Mouse (Mus musculus): ENCODE data around the gene Ilkap. TPM values are rescaled to one million over a fixed set of nuclear protein-coding genes. Genes with fewer than 3 reads are reported as not detected.

Gene Ilkap
- total RNA-seq, 2 experiments from 2014 or later, result 97.0 to 132 TPM

DNA sequence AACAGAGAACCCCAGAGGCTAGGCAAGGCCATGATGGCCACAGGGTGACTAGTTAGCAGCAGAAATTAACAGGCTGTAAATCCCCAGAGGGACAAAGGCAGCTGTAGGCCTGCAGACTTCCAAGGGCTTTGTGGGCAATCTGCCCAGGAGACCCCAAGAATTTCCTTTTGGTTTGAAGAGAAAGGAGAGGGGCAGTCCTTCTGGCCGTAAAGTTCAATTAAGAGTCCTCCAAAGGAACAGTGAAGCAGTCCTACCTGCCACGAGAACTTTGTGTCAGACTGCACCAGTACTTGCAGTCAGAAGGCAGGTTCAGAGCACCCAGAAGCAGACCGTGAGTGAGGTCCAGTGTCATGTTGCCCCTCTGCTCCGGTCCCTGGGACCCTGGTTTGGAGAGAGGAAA, 16.3 kb upstream of the Ilkap start:
- DNase-seq, result no peak

DNA sequence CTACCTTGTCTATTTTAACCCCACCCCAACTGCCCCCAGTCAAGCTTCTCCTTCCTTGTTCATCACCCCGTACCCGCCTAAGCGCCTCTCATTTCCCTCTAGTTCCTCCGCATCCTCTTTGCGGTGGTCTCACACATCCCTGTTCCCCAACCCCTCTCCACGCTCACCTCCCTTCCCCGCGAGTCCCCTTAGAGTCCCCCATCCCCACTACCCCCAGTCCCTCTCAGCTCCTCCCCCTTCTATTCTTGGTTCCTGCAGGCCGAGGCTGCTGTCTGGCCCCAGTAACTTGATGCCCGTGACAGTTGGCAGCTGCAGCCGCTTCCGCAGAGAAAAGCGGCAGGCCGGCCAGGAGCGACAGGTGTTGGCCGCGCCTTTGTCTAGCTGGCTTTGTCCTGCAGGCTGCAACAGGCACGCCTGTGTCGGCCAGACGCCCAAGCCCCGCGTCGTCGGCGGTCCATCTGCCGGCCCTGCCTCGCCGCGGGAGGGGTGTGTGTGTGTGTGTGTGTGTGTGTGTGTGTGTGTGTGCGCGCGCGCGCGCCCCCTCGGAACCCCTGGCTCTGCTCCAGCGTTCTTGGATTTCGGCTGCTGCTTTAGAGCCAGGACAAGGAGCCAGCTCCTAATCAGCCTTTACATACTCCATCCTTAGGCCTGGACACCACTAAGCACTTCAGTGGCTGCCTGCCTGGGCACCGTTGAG, 15.4 kb upstream of the Ilkap start, which contains the start of gene Hes6:
Gene Hes6, minus strand, starts transcription at position 141 of the 697 bp plus-strand sequence.
- peak; percentile 77 to 83 for DNase-seq

DNA sequence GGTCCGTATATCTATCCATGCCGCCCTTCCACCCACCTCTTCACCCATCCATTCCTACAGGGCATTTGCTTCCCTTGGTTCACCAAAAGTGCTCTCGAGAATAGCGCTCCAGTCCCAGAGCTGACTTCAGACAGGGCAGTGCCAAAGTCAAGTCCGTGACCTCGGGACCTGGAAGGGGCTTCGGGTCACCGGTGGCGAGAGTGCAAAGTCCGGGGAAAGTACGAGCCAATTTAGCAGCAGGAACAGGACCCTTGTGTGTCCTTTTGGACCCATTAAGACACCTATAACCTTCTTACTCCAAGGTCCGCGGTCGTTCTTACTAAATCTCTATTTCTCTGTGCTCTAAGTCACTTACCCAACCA, 14.9 kb upstream of the Ilkap start:
- DNase-seq, result no peak

DNA sequence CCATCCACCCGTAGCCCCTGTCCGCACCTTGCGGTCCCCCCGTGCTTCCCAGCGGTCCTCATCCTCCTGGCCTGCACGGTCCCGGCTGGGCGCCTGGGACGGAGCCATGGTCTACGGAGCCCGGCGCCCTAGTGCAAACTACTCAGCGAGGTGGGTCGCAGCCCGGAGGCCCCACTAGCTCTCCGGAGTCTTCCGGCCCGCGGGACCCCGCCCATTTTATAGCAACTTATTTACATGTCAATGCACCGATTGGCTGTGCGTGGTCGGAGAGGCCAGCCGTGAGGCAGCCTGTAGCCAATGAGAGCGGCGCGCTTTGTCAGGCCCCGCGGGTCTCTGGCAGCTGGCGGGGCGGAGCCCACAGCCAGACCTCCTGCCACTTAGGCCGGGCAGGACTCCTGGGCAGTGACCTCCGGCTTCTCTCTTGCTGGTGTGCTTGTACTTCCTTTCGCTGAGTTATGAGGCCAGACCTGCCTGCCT, 14.5 kb upstream of the Ilkap start:
- DNase-seq, result peak; percentile 97

DNA sequence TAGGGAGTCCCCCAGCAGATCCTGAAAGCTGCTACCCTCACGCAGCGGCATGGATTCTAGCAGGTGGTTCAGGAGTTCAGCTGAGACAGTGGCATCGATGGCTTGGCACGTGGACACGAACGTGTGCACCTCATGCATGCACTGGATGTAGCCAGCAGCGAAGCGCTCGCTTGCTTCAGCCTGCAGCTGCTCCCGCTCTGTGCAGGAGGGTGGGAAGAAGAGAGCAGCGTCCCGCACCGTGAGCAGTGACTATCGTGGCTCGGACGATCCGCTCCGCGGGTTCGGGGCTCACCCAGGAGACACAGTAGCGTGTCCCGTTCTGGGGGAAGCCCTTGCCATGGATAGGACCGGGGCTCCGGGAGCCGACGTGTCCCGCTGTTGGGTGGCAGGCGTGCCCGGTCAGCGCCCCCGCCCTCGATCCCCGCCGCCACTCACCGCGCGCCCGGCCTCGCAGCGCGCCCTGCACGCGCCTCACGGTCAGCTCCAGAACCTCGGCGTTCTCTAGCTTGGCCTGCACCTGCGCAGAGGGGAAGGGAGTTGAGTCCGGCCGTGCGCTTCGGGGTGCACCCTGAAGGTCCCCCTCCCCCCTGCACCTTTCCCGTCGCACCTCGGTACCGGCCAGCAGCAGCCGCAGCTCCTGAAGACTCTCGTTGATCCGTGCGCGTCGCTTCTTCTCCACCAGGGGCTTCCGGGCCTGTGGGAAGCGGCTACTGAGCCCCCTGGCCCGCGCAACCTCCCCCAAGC, 13.8 kb upstream of the Ilkap start:
- DNase-seq, result peak; percentile 53 to 64

DNA sequence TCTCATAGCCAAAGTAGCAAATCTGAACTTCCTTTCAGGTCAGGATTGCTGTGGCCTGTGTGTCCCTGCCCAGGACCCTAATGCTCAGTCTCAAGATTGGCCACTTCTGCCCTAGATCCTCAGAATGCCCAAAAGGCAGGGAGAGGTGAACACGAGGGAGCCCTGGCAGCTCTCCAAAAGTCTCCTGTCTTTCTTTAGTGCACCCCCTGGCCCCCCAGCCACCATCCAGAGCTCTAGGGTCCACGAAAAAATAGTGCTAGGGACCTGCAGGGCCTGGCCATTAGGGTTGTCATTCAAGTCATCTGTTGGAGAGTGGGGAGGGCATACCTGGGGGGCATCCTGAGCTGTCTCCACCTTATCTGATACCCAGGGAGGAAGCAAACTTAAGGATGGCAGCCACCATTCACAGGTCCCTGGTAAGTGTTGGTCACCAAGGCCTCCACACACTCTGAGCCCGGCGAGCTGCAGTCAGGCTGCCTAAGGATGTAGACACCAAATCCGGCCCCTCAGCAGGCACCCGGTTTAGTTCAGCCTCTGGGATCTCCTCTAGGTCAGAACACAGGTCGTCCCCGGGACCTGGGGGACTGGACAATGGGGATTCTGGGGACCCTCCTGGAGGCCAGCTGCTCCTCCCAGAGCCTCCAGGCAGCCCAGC, 13.1 kb upstream of the Ilkap start:
- no peak for DNase-seq

DNA sequence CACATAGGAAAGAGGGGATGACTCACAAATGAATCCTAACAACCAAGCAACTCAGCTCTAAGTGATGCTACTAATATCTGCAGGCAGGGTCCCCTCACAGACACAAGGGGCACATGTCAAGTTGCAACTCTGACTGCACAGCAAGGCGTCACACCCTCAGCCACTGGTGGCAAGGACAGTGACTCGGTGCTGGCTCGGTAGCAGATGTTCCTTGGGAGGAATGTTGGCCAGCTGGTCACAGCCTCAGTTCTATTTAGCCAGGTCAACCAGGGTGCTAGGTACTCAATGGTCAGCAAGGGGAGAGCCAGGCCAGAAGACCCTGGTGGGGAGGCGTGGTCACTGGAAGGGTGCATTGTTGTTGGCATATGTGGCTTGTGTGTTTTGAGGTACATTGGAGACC, 9.2 kb upstream of the Ilkap start:
- no peak for DNase-seq

DNA sequence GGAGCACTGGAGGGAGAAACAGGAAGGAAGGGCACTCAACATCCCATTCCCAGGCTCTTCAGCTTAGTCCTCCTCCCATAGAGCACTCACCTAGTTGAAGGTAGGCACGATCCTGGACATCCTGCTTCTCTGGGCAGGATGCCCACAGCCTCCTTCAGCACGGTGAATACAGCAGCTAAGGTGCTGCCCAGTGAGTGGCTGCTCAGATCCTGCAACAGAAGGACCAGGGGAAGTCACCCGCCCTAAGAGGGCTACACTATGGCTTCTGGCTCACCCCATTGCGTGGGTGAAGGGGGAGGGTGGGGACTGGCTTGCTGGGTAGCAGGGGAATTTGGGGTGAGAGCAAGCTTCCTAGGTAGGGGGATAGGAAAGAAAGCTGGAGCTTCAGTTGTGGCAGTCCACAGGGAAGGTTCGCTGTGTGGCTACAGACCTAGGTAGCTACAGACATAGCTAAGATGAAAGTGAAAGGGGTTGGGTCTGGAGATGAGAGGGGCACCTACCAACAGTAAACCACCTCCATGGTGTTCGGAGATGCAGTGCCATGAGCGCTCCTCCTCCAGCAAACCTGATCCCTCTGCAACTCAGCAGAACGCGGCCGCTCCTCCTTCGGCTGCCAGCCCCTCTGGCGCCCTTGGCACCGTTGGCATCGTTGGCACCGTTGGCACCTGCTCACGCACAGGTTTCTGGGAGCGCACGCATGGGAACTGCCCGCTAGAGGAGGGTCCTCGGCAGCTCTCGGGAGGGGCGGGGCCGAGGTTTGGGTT, 7.0 kb upstream of the Ilkap start:
- no peak for DNase-seq

DNA sequence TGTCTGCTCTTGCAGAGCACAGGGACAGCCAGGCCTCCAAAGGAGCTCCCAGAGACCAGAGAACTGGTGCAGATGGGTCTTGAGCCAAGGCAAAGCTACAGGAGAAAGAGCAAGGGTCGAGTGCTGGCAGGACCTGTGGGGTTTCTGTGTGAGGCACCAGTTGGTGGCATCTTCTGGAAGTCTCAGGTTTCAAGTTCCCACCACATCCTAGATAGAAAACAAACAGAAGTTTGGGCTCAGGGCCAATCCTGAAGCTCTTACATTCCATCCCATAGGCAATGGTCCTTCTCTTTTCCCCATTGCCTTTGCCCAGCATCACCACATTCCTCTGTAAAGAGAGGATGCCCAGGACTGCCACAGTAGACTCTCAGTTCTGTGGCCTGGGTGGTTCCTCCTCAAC, 6.4 kb upstream of the Ilkap start:
- no peak for DNase-seq

DNA sequence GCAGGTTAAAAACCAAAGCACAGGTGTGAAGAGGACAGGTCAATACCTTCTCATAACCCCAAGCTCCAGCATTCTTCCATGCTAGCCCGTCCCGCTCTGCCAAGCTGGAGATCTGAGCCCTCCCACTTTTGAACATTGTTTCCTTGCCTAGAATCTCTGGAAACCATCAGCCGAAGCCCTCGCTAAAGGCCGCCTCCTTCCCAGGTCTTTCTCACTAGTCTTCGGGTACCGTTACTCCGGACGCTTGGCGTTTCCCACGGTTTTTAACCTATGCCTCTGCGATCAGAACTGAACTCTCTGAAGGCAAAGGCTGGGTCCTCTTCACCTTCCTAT, 722 bp downstream of the Ilkap start:
- peak; percentile 25 to 28 for DNase-seq

DNA sequence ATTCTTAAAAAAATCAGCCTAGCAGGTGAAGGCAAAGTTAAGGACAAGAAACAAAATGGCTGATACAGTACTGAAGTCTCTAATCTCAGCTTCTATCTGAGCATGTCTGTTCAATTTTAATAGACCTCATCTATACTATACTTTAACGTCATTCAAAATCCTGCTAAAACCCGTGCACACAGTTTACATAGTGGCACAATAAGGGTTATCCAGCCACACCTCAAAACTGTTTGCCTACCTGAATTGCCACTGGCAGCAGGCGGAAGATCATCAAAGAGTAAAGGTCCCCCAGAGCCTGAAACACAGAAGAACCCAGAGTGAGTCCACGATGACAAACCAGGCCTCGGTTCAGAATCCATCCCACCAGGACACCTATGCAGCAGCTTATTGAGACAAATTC, 8.2 kb downstream of the Ilkap start:
- DNase-seq, result no peak

DNA sequence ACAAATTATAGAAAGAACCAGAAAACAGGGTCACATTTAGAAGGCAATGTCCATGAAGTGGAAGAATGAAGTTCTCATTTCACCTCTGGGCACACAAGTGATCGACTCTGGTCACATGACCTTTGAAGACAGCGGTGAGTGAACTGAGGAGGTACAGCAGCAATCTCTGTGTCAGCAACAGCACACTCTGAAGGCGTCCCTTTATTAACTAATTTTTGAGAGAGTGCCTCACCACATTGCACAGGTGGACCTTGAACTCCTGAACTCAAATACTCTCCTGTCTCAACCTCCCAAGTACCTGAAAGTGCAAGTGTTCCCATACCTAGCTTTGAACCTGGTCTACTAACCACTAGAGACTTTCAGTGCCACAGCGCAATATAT, 17.5 kb downstream of the Ilkap start:
- no peak for DNase-seq

DNA sequence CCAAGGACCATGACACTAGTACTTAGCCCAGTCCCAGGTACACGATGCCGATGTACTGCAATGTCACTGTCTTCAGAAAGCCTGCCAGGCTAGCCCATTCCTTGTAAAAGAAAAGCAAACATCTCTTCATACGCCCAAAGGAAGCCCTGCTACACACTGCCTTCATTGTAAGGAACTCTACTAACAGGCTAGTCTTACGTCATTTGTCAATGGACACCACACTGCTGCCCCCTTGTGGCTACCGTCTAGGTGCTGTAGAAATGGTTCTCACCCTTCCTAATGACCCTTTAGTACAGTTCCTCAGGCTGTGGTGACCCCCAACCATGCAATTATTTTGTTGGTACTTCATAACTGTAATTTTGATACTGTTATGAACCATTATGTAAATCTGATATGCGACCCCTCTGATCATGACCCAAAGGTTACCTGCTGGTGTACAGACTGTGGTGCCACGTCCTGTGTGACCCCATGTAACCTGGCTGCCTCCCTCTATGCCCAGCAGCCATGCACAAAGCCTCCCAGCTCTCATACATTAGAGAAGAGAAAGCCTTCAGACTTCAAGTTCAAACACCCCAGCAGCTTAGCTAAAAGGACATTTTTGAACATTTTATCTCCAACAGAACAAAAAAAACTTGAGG, 18.0 kb downstream of the Ilkap start:
- peak; percentile 81 to 90 for DNase-seq

DNA sequence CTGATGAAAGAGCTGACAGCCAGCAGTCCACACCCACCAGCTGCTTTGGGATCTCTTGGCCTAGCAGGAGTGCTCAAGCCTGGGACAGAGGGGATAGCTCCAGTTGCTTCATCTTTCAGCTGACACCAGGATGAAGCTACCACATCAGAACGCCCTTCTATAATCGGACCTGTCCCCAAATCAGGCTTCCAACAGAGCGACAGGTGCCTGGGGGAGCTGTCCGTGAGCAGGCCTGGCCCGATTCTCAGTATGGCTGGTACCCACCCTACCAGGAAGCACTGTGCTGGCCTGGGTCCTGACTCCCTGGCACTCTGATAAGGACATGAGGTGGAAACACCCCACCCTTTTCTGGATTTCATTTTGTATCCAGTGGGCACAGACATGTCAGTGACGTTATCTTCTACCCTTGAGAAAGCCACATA, 25.2 kb downstream of the Ilkap start:
- DNase-seq, result no peak

DNA sequence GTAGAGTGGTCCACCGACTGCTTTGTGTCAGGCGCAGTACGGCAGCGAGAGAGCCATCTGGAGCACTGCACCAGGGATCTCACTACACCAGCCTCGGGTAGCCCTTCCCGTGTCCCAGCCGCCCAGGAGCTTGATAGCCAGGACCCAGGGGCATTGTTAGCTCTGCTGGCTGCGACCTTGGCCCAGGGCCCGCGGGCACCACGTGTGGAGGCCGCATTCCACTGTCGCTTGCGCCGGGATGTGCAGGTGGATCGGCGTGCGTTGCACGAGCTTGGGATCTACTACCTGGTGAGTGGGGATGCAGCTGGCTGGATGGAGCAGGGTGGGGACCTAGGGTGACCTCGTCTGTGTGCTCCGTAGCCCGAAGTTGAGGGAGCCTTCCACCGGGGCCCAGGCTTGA, 28.6 kb downstream of the Ilkap start:
- peak; percentile 69 to 77 for DNase-seq

DNA sequence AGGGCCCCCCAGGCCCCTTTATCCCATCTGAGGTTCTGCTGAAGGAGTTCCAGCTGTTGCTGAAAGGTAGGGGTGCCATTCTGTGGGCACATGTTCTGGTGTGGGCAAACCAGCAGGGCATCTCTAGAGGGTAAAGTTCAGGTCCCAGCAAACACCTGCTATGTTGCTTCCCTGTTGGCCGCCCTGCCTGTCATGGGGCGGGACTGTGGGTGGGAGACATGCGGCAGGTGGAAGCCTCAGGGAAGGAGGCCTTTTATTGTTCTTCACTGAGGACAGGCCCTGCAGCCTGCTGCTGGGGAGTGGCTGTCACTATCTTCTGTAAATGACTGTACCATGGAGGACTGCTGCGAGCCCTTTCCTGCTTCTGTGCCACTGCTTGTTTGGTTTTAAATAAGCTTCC, 29.2 kb downstream of the Ilkap start:
- DNase-seq, result no peak

DNA sequence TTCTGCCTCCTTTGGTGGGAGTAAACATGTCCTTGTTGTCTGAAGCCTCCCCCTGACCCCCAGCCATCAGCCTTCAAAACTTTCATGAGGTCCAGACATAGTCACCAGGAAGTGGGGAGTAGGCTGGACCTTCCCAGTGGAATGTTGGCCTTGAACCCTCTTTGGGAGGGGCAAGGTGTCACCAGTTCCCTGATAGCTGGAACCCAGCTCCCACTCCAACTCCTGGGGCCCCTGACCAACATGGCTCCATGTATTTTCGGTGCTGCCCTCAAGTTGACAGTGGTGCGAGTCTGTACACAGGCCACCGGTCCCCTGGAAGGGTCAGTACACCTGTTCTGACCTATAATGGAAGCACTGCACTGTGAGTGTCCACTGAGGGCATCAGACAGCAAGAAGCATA, 31.3 kb downstream of the Ilkap start:
- DNase-seq, result no peak

DNA sequence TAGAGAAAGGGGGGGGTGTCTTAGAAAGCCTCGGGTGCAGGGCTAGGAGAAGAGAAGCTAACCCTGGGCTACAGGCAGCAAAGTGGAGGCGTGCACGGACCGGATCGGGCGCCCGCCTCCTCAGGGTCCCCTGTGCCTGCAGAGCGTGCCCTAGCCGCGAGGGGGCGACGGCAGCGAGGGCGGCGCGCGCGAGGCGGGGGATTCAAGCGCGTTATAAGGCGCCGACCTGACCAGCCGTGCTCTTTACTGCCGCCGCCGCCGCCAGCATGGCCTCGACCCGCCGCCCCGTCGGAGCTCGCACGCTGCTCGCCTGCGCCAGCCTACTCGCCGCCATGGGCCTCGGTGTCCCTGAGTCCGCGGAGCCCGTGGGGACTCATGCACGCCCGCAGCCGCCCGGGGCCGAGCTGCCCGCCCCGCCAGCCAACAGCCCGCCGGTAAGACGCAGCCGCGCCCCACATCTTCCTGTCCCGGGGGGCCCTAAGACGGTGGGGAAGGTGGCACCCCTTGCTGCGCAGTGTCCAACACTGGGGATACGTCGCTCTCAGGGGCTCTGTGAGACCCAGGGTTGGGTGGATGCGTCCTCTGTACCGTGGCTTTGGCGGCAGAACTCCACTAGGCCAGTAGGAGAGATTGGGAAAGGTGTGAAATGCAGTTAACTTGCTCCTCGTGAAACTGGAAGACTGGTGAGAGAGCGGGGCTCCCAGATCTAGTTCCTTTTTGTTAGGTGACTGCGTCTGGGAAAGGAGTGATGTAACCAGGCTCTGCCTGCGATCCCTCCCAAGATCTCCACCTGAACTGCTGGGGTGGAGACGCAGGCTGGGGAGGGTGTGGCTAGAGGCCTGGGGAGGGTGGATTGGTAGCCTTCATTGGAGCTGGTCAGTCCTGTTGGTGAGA, 32.2 kb downstream of the Ilkap start, which contains the start of gene Erfe:
Gene Erfe, plus strand, starts transcription at position 216 of the 894 bp plus-strand sequence.
- peak; percentile 84 for DNase-seq

DNA sequence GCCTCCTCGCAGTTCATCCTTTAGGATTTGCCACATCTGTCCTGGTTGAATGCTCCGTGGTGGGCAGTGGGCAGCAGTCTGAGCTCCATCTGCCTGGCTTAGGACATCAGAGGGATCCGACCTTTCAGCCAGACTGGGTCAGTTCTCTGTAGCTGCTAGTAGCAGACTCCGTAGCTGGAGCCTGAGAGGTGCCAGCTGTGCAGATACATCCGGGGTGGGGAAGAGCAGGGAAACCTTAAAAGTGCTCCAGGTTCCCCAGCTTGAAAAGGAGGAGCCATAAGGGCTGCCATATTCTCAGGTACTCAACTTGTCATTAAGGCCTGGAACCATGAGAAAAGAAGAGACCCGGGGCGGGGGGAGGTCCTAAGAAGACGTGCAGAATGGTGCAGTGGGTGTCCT, 32.8 kb downstream of the Ilkap start:
- no peak for DNase-seq

DNA sequence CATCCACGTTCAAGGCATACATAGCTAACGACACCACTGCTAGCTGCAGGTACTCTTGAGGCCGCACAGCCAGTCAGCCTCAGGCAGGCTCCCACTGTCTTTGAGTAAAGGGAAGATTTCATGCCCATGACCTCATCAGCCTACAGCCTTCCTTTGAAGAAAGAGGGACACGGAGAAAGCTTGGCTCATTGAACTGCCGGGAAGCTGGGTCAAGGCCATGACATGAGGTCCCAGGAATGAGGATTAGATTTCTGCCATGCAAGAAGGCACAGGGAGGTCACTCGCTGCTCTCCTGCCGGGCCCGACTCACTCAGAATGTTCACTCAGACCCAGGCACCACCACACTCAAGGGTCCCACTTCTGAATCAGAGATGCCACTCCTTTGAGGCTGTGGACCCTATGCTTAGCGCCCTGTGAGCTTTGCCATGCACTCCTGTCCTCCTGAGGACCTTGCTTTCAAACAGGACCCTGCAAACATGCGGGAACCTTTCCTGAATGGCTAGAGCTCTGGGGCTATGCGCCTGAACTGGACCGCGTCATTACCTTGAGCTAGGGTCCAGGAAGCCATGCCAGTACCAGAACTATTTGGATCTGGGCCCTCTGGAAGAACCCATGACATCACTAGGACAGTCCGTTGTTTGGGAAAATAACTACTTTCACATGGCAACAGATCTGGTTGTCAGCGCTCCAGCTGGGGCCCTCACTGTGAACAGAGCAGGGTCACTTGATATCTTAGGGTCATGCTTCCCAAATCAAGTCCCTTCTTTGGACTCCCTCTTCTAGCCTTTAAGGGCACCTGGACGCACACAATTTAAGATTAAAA, 33.6 kb downstream of the Ilkap start:
- DNase-seq, result peak in 1 of 2 experiments; percentile 44
